Mouse (Mus musculus) small intestine, adult 2 months (tissue): ENCODE results near the gene Pdxdc1.

Source experiments
- CTCF ChIP-seq: fragments of 200-500 bp; IDR thresholded peaks from 2 replicates; pipeline ENCODE4 v1.5.1; 2012; ENCODE audit warnings: low read depth, mild to moderate bottlenecking, control low read depth, inconsistent platforms, low read length, moderate library complexity, mixed read lengths; ENCODE audit not compliant: insufficient replicate concordance, insufficient read length; ENCODE audit errors: extremely low read depth
- POLR2A ChIP-seq: fragments of 200-500 bp; IDR thresholded peaks from 2 replicates; pipeline ENCODE4 v1.6.1; 2012; ENCODE audit warnings: low read depth, mild to moderate bottlenecking, control low read depth, inconsistent platforms, low read length, moderate library complexity

DNA sequence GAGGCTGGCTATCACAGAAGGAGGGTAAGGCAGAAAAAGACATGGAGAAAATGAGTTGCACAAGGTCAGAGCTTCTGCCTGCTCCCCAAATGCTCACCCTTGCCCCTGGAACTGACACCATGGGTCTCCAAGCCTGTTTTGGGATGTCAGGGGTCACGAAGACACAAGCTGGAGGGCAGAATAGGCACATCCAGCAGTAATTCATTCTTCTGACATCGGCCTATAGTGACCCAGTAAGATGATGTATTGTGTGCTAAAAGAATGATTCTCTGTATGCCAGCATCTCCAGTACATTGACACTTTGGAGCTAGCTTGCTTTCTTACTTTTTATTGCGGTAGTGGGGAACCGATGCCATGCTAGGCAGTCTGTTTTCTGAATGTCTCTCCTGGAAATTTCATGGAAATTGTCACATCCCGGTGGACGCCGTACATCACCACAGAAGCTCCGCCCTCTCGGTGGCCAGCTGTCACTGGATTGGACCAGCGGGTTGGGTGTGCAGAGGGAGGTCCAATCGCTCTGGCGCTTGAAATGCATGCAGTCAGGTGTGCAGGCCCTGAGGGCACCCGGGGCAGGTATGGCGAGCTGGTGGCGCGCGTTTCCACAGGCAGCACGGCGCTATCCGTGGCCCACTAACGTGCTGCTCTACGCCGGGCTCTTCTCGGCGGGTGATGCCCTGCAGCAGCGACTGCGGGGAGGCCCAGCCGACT lies 37.4 kb upstream of the Pdxdc1 start:
- no peak for TF ChIP-seq CTCF
- no peak for TF ChIP-seq POLR2A
